Mouse (Mus musculus) liver, embryonic 15.5 days (tissue): ENCODE data around the gene Plaur. TPM values are rescaled to one million over a fixed set of nuclear protein-coding genes. Genes with fewer than 3 reads are reported as not detected.

Experiments used
- ATAC-seq: fragments of 200-750 bp; cut with Nextera tagmentation; 2 replicates; pipeline ENCODE4 v1.8.0; 2017; ENCODE audit warnings: moderate number of reproducible peaks, mild to moderate bottlenecking, moderate library complexity; ENCODE audit not compliant: insufficient read depth
- H3K27ac ChIP-seq: fragments of 300-500 bp; sonication (generic); replicated peaks from 2 replicates; pipeline ENCODE4 v1.5.1; 2015; ENCODE audit warnings: mild to moderate bottlenecking, inconsistent platforms
- H3K27me3 ChIP-seq: fragments of 300-500 bp; sonication (generic); 2 replicates; pipeline ENCODE4 v1.6.1; 2015; ENCODE audit warnings: mild to moderate bottlenecking, inconsistent platforms
- H3K36me3 ChIP-seq: fragments of 300-500 bp; sonication (generic); replicated peaks from 2 replicates; pipeline ENCODE4 v1.6.1; 2015; ENCODE audit warnings: moderate library complexity, mild to moderate bottlenecking, inconsistent platforms
- H3K4me1 ChIP-seq: fragments of 300-500 bp; sonication (generic); replicated peaks from 2 replicates; pipeline ENCODE4 v1.6.1; 2015; ENCODE audit warnings: inconsistent platforms
- H3K4me2 ChIP-seq: fragments of 300-500 bp; sonication (generic); 2 replicates; pipeline ENCODE4 v1.6.1; 2015; ENCODE audit warnings: moderate library complexity, mild to moderate bottlenecking, inconsistent platforms
- H3K4me3 ChIP-seq: fragments of 300-500 bp; sonication (generic); replicated peaks from 2 replicates; pipeline ENCODE4 v1.5.1; 2015; ENCODE audit warnings: mild to moderate bottlenecking, inconsistent platforms
- H3K9ac ChIP-seq: fragments of 300-500 bp; sonication (generic); 2 replicates; pipeline ENCODE4 v1.6.1; 2015; ENCODE audit warnings: moderate library complexity, mild to moderate bottlenecking, inconsistent platforms
- H3K9me3 ChIP-seq: fragments of 300-500 bp; sonication (generic); replicated peaks from 2 replicates; pipeline ENCODE4 v1.6.1; 2016; ENCODE audit warnings: inconsistent platforms
- WGBS: fragments of 180-500 bp; shearing (Covaris S2); methylation state at CpG from one replicate; pipeline ENCODE4 v1.1.7; 2015; ENCODE audit warnings: mixed read lengths; ENCODE audit not compliant: insufficient replicate concordance; 5-methylcytosine and 5-hydroxymethylcytosine counted together
- polyA plus RNA-seq: library from polyadenylated mRNA; unstranded; fragments of >200 nt; fragmentation: Nextera tagmentation; extraction: Ambion mirVana; gene quantifications from 2 replicates; pipeline ENCODE4 v1.2.1, GENCODE M21; 2015

Gene Plaur
- polyA plus RNA-seq, 1 experiment from 2014 or later, result 5.8 TPM

DNA sequence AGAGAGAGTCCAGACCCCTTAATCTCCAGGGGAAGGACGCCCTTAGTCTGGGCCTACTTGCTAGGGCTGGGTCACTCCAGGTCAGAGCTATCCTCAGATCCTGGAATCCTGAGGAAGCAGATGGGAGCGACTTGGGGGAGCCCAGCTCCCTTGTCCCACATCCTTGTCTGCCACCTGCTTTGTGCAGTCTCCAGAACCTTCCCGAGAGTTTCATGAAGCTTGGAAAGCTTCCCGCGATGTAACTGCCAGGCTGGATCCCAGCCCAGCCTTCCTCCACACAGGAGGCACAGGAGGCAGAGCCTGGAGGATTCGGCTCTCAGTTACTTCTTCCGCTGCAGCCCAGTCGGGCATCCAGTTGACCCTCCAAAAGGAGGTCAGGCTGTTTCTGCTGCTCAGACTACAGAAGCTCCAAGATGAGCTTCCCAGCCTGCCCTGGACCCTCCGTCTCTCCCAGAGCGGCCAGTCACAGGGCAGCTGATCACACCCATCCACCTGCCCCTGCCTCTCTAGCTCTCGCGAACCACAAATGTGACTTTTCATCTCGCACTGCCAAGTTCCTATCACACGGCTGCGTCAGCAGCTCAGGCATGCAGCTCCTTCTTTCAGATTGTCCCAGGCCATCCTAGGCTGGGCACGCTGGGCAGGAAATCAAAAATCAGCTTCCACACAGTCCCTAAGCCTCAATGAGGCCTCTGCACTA lies 32.7 kb upstream of the Plaur start:
- Histone ChIP-seq H3K27me3 (peaks cover 18% of the 10 kb centered on the region), H3K4me2 (no peak overlapping the region), H3K4me3 (no peak overlapping the region), H3K36me3 (no peaks in the 10 kb centered on the region), H3K27ac (no peak overlapping the region), H3K9me3 (no peaks in the 10 kb centered on the region), H3K9ac (no peak overlapping the region), H3K4me1 (no peaks in the 10 kb centered on the region)
- WGBS, result 71% methylated on average over 16 of the region's 16 CpGs
- no peak for ATAC-seq

DNA sequence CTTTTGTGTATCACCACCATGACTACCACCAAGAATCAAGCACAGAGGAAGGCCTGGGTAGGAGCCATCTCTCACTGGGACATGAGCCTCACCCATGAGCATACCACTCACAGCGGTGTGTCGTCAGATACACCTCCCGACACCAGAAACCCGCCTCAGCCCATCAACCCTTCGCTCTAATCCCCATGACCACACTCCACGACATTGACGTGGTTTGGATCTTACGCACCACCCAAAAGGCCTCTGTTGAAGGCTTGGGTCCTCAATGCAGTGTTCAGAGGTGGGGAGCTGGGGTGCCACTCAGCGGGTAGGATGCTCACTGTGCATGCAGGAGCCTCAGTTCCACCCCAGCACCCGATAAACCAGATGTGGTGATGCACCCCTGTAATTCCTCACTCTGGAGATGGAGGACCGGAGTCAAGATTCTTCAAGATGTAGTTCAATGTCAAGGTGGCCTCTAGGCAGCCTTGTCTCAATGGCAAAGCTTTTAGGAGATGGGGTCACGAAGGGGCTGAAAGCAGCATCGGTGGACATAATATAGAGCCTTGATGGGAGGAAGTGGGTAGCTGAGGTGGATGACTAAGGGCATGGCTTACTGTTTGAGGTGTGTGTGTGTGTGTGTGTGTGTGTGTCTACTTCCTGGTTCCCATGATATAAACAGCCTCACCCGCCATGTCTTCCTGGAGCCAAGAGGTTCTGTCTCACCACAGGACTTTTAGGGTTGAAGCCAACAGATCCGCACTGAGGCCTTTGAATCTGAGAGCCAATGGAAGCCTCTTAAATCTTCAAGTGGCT lies 31.5 kb upstream of the Plaur start:
- Histone ChIP-seq H3K4me3 (no peak overlapping the region), H3K4me1 (no peaks in the 10 kb centered on the region), H3K27me3 (peaks cover 18% of the 10 kb centered on the region), H3K4me2 (no peak overlapping the region), H3K9ac (no peak overlapping the region), H3K9me3 (no peaks in the 10 kb centered on the region), H3K27ac (no peak overlapping the region), H3K36me3 (no peaks in the 10 kb centered on the region)
- no peak for ATAC-seq
- 69% methylated on average over 15 of the region's 15 CpGs for WGBS

DNA sequence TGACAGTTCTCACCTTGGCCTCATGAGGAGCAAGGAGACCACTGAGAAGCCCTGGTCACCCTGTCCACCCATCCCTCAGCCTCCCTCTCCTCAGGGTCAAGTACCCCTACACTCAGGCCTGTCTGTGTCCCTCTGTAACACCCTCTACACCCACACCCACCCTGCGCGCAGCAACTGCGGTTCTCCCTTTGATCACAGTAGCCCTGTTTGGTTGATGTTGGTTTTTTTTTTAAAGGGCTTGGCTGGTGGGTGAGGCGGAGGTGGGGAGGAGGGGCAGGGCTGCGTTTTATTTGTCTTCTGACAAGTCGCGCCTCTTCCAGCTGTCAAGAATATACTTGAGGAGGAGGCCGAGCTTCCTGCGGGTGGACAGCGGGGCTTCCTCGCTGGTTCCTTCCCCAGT lies 30.6 kb upstream of the Plaur start:
- no peak overlapping the region for H3K27ac ChIP-seq
- ATAC-seq, result no peak
- H3K36me3 ChIP-seq, result no peaks in the 10 kb centered on the region
- H3K27me3 ChIP-seq, result peaks cover 18% of the 10 kb centered on the region
- H3K4me3 ChIP-seq, result no peak overlapping the region
- H3K4me2 ChIP-seq, result no peak overlapping the region
- WGBS, result 59% methylated on average over 11 of the region's 11 CpGs
- H3K9me3 ChIP-seq, result no peaks in the 10 kb centered on the region
- H3K9ac ChIP-seq, result no peak overlapping the region
- H3K4me1 ChIP-seq, result no peaks in the 10 kb centered on the region

DNA sequence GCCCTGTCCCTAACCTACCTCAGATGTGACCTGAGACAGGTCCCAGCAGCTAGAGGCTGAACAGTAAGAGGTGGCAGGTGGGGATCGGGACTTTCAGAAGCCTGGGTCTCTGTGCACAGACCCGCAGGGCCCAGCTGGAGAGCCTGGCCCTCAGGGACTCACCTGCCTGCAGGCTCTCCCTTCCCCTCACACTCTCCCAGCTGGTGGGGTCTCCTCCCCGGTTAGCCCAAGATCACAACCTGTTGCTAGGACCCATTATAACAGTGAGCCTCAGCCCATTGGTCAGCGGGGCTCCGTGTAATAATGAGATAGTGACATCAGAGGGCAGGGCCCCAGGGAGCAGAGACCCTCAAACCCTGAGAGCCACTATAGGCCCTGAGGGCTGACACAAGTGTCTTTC lies 27.0 kb upstream of the Plaur start:
- WGBS, result 59% methylated on average over 5 of the region's 5 CpGs
- no peak overlapping the region for H3K4me3 ChIP-seq
- H3K27ac ChIP-seq, result no peak overlapping the region
- H3K9me3 ChIP-seq, result no peaks in the 10 kb centered on the region
- H3K4me1 ChIP-seq, result no peaks in the 10 kb centered on the region
- no peak for ATAC-seq
- H3K36me3 ChIP-seq, result no peaks in the 10 kb centered on the region
- H3K9ac ChIP-seq, result no peak overlapping the region
- no peak overlapping the region for H3K4me2 ChIP-seq
- peaks cover 18% of the 10 kb centered on the region for H3K27me3 ChIP-seq

DNA sequence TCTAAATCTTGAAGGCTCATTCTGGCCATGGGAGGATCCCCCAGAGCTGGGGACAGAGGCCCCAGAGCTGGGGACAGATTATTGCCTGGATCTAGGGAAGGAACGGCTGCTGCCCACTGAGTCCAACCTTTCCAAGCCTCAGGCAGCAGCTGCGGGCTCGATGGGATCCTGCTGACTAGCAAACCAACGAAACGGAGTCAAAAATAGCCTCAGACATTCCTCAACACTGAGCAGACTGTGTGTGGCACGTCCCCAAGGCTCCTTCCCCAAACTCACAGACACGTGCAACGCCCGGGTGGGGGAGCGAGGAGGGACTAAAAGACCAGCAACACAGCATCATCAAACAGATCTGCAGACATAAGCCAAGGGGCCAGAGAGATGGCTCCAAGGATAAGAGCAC lies 24.3 kb upstream of the Plaur start:
- H3K4me2 ChIP-seq, result no peak overlapping the region
- no peak overlapping the region for H3K27ac ChIP-seq
- WGBS, result 53% methylated on average over 10 of the region's 10 CpGs
- no peaks in the 10 kb centered on the region for H3K36me3 ChIP-seq
- peaks cover 5% of the 10 kb centered on the region for H3K27me3 ChIP-seq
- H3K9me3 ChIP-seq, result no peaks in the 10 kb centered on the region
- ATAC-seq, result no peak
- H3K4me3 ChIP-seq, result no peak overlapping the region
- no peaks in the 10 kb centered on the region for H3K4me1 ChIP-seq
- no peak overlapping the region for H3K9ac ChIP-seq

DNA sequence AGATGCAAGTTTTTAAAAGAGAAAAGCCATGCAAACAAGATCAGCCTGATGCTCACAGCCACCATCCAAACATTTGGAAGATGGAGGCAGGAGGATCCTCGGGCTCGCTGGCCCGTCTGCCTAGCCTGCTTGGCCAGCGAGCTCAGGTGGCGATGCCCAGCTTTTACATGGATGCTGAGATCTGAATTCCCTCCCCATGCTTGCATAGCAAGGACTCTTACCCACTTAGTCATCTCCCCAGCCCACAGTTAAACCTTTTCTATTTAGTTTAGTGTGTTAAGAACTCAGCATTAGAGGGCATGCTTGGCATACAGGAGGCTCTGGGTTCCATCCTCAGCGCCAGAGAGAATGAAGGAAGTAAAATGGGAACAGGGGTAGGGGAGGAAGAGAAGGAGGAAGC lies 23.1 kb upstream of the Plaur start:
- ATAC-seq, result no peak
- no peaks in the 10 kb centered on the region for H3K9me3 ChIP-seq
- WGBS, result 68% methylated on average over 6 of the region's 6 CpGs
- H3K27ac ChIP-seq, result no peak overlapping the region
- no peak overlapping the region for H3K9ac ChIP-seq
- peaks cover 3% of the 10 kb centered on the region; the same call in 1 of the 2 replicates for H3K4me1 ChIP-seq
- H3K4me3 ChIP-seq, result no peak overlapping the region
- H3K27me3 ChIP-seq, result no peaks in the 10 kb centered on the region
- H3K4me2 ChIP-seq, result no peak overlapping the region
- H3K36me3 ChIP-seq, result no peaks in the 10 kb centered on the region

DNA sequence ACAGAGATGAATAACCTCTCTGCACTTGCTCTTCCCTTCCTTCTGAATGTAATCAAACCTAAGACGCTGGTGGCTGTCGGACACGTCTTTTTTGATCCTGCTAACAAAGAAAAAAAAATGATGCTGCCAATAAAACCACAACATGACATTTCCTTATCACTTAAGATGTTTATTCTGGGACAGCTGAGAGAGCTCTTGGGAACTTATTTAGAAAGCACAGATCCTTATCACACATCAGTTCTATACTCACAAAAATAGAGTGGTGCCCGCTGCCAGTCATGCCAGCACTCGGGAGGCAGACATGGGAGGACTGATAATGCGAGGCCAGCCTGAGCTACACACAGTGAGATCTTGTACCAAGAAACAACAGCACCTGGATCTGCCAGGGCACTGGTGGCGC lies 22.4 kb upstream of the Plaur start:
- WGBS, result 52% methylated on average over 7 of the region's 7 CpGs
- Histone ChIP-seq H3K9ac (no peak overlapping the region), H3K27ac (no peak overlapping the region), H3K9me3 (no peaks in the 10 kb centered on the region), H3K27me3 (no peaks in the 10 kb centered on the region), H3K36me3 (no peaks in the 10 kb centered on the region), H3K4me3 (no peak overlapping the region), H3K4me1 (peaks cover 3% of the 10 kb centered on the region; the same call in 1 of the 2 replicates), H3K4me2 (no peak overlapping the region)
- no peak for ATAC-seq

DNA sequence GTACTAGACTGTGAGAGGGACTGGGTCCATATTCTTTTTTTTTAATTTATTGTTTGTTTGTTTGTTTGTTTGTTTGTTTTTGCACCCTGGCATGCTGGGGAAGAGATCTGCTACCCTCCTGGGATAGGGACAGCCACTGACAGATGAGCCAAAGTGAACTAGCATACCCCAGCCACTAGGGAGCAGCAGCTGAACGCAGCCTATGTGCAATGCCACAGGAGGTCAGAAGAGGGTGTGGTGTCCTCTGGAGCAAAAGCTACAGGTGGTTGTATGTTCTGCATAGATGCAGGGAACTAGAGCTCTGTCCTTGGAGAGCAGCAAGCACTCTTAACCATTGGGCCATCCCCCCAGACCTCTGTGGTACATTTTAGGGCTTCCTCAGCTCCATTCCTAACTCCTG lies 20.5 kb upstream of the Plaur start:
- Histone ChIP-seq H3K4me1 (peaks cover 3% of the 10 kb centered on the region; the same call in 1 of the 2 replicates), H3K9ac (no peak overlapping the region), H3K4me3 (no peak overlapping the region), H3K9me3 (no peaks in the 10 kb centered on the region), H3K27ac (0 out of 2 replicates have a peak overlapping the region, but pooled peaks have one; percentile 33), H3K36me3 (no peaks in the 10 kb centered on the region), H3K27me3 (no peaks in the 10 kb centered on the region), H3K4me2 (no peak overlapping the region)
- 0% methylated on average over 1 of the region's 1 CpGs for WGBS
- 0 out of 2 replicates have a peak, but pooled peaks have one; percentile 31 for ATAC-seq

DNA sequence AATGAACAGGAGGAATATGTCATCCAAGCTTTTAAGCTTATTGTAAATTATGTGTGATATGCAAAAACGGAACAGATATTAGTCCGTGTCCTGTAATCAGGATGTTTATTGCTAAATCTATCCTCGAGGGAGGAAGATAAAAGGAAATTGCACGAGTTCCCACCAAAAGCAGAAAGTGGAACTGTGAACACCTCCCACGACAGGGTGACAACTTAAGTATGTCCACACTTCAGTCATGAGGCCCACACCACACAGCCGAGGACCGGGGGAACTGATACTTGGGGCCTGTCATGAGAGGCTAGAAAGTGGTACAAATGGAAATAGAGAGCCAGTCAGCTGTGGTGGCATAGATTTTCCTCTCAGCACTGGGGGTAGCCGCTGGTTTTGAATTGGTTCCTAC lies 20.0 kb upstream of the Plaur start:
- WGBS, result 47% methylated on average over 8 of the region's 8 CpGs
- Histone ChIP-seq H3K27ac (peak overlapping the region; percentile 31; the same call in 1 of the 2 replicates), H3K9me3 (no peaks in the 10 kb centered on the region), H3K4me1 (peaks cover 3% of the 10 kb centered on the region; the same call in 1 of the 2 replicates), H3K27me3 (no peaks in the 10 kb centered on the region), H3K36me3 (no peaks in the 10 kb centered on the region), H3K4me3 (no peak overlapping the region), H3K9ac (no peak overlapping the region), H3K4me2 (no peak overlapping the region)
- no peak for ATAC-seq

DNA sequence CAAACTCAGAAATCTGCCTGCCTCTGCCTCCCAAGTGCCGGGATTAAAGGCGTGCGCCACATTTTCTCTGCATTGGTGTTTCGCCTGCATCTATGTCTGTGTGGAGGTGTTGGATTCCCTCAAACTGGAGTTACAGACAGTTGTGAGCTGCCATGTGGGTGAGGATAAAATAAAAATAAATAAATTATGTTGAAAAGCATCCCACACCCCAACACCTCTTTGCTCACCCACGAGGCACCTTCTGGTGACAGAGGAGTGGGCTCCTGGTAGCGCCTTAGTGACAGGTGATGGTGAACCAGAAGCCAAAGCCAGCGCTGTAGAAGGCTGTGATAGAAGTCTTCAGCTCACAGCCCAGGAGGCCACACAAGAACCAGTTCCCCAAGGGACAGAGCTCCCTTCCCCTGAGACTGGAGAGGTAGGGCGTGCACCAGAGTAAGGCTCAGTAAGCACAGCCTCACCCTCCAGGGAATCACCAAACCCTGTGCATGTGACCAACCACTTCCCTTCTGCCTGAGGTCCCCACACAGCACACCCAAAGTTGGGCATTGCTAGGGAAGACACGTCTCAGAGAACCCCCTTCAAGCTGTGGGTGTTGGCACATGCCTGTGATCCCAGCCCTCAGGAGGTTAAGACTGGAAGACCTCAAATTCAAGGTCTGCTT lies 16.9 kb upstream of the Plaur start:
- no peak overlapping the region for H3K9ac ChIP-seq
- H3K4me3 ChIP-seq, result no peak overlapping the region
- WGBS, result 66% methylated on average over 9 of the region's 9 CpGs
- H3K4me1 ChIP-seq, result peaks cover 6% of the 10 kb centered on the region
- no peak for ATAC-seq
- no peaks in the 10 kb centered on the region for H3K9me3 ChIP-seq
- no peaks in the 10 kb centered on the region for H3K27me3 ChIP-seq
- no peak overlapping the region for H3K27ac ChIP-seq
- no peaks in the 10 kb centered on the region for H3K36me3 ChIP-seq
- no peak overlapping the region for H3K4me2 ChIP-seq

DNA sequence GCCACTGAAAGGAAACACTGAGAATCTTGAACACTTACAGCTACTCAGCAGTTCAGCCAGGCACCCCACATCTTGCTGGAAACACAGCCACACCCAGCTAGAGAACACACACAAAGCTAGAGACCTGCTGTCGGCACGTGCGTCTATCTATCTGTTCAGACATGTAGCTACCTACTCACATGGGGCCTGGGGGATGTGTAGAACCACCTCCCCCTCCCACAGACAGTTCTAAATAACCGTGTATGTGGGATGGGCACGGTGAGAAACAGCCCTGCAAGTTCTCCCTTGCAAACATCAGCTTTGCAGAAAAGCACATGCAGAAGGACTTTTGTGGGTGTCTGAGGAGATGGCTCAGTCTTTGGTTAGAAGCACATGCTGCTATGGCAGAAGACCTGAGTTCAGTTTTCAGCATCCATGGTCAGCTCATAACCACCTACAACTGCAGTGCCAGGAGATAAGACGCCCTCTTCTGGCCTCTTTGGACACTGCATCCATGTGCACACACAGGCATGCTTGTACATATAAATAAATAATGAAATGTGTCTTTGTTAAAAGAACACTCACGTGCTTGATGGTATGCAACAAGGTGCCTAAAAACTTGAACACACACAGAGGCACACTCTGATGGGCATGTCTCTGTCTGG lies 15.5 kb upstream of the Plaur start:
- no peak overlapping the region for H3K4me3 ChIP-seq
- no peaks in the 10 kb centered on the region for H3K36me3 ChIP-seq
- no peak for ATAC-seq
- no peak overlapping the region for H3K27ac ChIP-seq
- H3K27me3 ChIP-seq, result no peaks in the 10 kb centered on the region
- no peak overlapping the region for H3K9ac ChIP-seq
- no peak overlapping the region for H3K4me2 ChIP-seq
- WGBS, result 54% methylated on average over 7 of the region's 7 CpGs
- H3K4me1 ChIP-seq, result peaks cover 13% of the 10 kb centered on the region
- H3K9me3 ChIP-seq, result no peaks in the 10 kb centered on the region
